Mouse (Mus musculus) adrenal gland, postnatal 25 days (tissue): ENCODE measurements around the gene Nap1l4. TPM values are rescaled to one million over a fixed set of nuclear protein-coding genes. Genes with fewer than 3 reads are reported as not detected.
"Not testable (repeated sequence)": the region's sequence is repeated elsewhere in the genome, so short reads cannot be mapped to it uniquely, and the experiment has no call there.

Experiments used
- DNase-seq: peaks from one replicate; pipeline ENCODE4 v3.0.0; 2021; ENCODE audit warnings: mixed read lengths
- long read RNA-seq: library from polyadenylated mRNA; stranded (forward); transcript quantifications from one replicate; pipeline ENCODE4 v2.0.0, GENCODE M21; 2021
- total RNA-seq: library from RNA; stranded (reverse); gene quantifications from 2 replicates; pipeline ENCODE4 v1.2.3, GENCODE M21; 2021

Gene Nap1l4
- total RNA-seq: 117 and 135 TPM in 2 replicates
- long read RNA-seq, transcript Nap1l4-201 (16 exons, 2,285 nt): minor isoform, 54 of 214 reads
- long read RNA-seq, transcript Nap1l4-206 (15 exons, 2,259 nt): major isoform, 84 of 214 reads
- long read RNA-seq, partial matches to known transcripts: 16 of 214 reads
- long read RNA-seq, other reads (novel, unspliced or antisense): 54 of 214 reads

GRCm38 (mm10) chr7:143548976-143549457, at the start of gene Nap1l4:
Gene Nap1l4 (minus strand): TSS chr7:143549106.
- peak; percentile 97 for DNase-seq

DNA sequence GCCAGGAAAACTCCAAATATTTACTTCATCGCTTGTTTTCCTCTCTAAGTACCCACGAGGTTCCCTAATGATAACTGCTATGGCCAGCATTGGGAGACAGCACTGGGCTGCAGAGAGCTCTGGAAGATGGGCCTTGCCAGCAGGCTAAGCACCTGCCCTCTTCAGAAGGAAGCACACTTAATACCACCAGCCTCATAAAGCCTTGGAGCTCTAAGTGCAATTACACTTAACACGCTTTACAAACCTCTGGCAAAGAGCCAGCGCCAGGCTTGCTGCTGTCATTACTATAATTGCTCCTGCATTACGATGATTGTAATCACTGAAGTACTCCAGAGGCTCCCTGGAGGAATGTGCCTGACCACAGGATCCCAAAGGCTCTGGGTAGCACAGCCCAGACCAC, 46.0 kb upstream of the Nap1l4 start:
- no peak for DNase-seq

- DNase-seq: no peak
These were observed 43.3 kb upstream of the Nap1l4 start for GRCm38 (mm10) chr7:143592255-143592654.

DNA sequence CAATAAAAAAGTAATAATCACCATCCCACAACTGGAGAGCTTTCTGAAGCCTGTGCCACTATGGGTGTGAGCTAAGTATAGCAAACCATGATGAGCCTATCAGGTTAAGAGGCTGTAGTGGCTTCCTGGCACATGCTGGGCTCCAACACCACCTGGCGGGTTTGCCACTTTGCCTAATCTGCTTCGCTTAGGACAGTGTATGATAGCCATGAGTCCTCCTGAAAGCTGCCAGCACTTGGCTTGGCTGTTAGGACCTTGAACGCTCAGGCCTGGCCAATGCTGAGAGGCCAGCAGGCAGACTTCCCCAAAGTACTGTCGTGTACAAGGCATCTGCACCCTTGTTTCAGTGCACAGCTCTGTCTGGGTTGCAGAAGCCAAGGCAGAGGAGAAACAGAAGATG, 39.1 kb upstream of the Nap1l4 start:
- peak; percentile 13 for DNase-seq

DNA sequence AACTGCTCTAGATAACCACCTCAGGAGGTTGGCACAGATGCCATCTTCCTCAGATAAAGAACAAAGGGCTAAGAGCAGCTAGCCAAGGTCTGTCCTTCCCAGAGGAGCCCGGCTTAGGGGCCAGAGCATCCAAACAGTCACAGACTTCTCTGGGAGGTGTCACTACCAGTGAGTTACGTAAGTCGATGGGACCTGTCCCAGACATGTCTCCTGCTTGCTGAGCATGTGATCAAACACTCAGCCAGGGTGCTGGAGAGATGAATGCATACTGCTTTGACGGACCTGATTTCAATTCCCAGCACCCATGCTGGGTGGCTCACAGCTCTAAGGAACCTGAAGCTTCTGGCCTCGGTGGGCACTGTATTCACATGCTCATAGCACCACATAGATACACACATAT, 38.7 kb upstream of the Nap1l4 start:
- DNase-seq: no peak

GRCm38 (mm10) chr7:143583956-143584355, 35.0 kb upstream of the Nap1l4 start:
- DNase-seq: peak; percentile 81

GRCm38 (mm10) chr7:143583025-143583424, 34.1 kb upstream of the Nap1l4 start:
- no peak for DNase-seq

- DNase-seq: no peak
These were observed 26.8 kb upstream of the Nap1l4 start for GRCm38 (mm10) chr7:143575751-143576150.

DNA sequence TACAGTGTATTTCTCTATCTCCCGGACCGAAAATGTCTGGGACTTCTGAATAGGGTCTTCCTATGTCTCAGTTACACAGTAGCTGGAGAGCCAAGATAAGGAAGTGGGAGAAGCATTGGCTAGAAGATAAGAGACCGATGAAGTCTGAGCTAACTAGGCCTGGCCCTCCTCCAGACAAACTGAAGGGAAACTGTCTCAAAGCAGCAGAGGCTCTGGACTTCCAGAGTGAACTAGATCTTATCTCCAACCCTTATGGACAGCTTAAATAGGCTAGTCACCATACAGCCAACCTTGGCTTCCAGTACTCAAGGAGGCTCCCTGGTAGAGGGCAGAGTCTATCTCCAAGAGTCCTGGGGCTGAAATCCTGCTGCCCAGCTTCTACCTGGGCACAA, 16.7 kb upstream of the Nap1l4 start:
- no peak for DNase-seq

- DNase-seq: no peak
These were observed 16.2 kb upstream of the Nap1l4 start for GRCm38 (mm10) chr7:143565015-143565647.

- DNase-seq: no peak
These were observed 14.9 kb upstream of the Nap1l4 start for GRCm38 (mm10) chr7:143563787-143564186.

GRCm38 (mm10) chr7:143557616-143558015, 8.7 kb upstream of the Nap1l4 start:
- DNase-seq: no peak

- peak; percentile 54 for DNase-seq
These were observed 8.2 kb upstream of the Nap1l4 start for GRCm38 (mm10) chr7:143556964-143557610.

DNA sequence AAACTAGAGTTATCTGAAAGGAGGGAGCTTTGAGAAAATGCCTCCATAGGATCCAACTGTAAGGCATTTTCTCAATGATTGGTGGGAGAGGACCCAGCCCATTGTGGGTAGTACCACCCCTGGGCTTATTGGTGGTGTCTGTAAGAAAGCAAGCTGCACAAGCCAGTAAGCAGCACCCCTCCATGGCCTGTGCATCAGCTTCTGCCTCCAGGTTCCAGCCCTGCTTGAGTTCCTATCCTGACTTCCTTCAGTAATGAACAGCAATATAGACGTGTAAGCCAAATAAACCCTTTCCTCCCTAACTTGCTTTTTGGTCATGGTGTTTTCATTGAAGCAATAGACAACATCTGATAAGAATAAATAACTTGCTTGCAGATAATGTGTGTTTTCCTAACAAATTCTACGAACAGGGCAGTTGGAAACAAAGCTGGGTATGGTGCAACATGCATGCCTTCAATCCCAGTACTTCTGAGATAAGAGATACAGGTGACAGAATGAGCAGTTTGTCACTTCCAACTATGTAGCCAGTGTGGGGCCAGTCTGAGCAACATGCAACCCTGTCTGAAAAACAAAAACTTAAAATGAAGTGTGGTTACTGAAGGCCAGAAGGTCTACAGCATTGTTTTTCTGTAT, 798 bp upstream of the Nap1l4 start:
- no peak for DNase-seq

DNA sequence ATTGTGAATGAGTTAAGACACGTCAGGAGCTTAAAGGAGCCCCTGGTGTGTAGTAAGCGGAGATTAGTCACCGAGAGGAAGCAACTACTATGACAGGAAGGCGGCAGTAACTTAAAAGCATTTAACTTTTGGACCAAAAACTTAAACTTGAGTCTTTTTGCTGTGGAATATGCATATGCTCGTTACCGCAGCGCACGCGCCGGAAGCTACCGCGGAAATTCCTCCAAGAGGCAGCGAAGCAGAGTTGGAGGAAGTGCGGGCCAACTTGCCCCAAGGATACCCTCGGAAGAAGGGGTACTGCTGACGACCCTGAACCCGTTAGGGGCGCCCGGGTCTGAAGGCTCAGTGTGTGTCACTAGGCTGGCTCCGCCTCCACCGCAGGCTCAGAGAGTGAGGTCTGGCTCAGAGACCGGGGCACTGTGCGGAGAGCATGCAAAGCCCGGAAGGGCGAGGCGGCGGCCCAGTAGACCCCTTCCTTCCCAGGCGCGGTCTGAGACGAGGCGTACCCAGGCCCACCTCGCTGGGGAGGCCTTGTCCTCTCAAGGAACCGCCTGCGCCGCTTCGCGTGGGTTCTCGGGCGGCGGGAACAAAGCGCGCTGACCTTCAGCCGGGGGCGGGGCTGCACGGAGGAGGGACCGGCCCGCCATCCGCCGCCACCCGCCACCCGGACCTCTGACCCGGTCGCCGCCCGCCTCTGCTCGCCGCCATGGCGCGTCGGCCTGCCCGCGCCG, 510 bp downstream of the Nap1l4 start:
- DNase-seq: peak; percentile 81

- DNase-seq: no peak
These were observed 2.4 kb downstream of the Nap1l4 start for GRCm38 (mm10) chr7:143546554-143546953.

- no peak for DNase-seq
These were observed 4.5 kb downstream of the Nap1l4 start for GRCm38 (mm10) chr7:143544368-143544767.

DNA sequence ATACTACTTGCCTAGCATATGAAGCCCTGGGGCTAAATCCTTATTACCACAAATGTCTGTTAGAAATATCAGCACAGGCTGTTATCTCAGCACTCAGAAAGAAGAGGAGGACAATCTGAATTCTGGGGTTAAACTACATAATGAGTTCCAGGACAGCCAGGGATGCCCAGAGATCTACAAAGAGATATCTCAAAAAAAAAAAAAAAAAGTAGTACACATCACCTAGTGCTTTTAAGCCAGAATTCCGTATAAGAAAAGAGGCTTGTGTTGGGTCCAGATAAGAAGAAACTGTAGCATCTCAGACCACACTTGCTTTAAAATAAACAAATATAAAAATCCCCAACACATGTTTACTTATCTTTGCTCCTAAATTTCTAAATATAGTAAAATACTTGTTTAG, 10.2 kb downstream of the Nap1l4 start:
- no peak for DNase-seq

DNA sequence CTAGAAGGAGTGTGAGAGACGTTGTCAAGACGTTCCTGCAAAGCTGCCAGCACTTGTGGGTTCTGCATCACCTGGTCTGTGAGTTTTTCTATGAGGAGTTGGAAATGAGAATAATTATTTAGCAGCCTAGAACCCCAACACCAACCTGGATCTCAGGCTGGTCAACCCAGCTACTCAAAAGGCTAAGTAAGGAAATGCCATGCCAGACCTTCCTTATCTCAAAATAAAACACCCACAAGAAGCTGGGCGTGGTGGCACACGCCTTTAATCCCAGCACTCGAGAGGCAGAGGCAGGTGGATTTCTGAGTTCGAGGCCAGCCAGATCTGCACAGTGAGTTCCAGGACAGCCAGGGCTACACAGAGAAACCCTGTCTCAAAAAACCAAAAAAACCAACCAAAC, 10.7 kb downstream of the Nap1l4 start:
- not testable (repeated sequence) for DNase-seq

- no peak for DNase-seq
These were observed 12.7 kb downstream of the Nap1l4 start for GRCm38 (mm10) chr7:143536251-143536650.

GRCm38 (mm10) chr7:143533284-143533683, 15.6 kb downstream of the Nap1l4 start:
- no peak for DNase-seq

DNA sequence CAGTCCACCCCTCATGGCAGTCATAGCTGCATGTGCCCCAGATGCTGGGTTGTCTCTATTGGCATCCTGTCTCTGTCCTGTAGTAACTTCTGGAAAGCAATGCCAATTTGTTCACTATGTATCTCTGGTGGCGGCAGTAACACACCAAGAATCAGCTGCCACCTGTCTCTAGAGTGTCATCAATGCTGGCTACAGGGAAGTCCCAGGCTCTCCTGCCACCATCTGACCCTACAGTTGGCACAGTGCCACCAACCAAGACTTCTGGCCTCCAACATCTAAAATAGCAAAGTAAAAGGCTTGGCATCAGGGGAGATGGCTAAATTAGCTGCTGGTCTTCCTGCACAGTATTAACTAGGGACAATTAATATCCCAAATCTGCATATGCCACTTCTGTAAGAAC, 16.5 kb downstream of the Nap1l4 start:
- DNase-seq: no peak
